Mouse (Mus musculus): ENCODE data around the gene Sox6.

The Sox6 gene

GRCm38 (mm10) chr7:115751083-115751482 lies 287.5 kb downstream of the Sox6 start:
- no peak for ATAC-seq (ENCODE audit: low TSS enrichment)

- ATAC-seq (ENCODE audit: low TSS enrichment) = no peak
These were observed 288.2 kb downstream of the Sox6 start for GRCm38 (mm10) chr7:115750275-115750825.

- ATAC-seq (ENCODE audit: low TSS enrichment) = no peak
These were observed 291.1 kb downstream of the Sox6 start for GRCm38 (mm10) chr7:115747541-115747940.

- ATAC-seq (ENCODE audit: low TSS enrichment) = no peak
These were observed 292.8 kb downstream of the Sox6 start for GRCm38 (mm10) chr7:115745672-115746253.

GRCm38 (mm10) chr7:115734137-115734536 lies 304.5 kb downstream of the Sox6 start:
- ATAC-seq (ENCODE audit: low TSS enrichment) = no peak

- ATAC-seq (ENCODE audit: low TSS enrichment) = no peak
These were observed 305.8 kb downstream of the Sox6 start for GRCm38 (mm10) chr7:115732824-115733223.

- ATAC-seq (ENCODE audit: low TSS enrichment) = no peak
These were observed 311.8 kb downstream of the Sox6 start for GRCm38 (mm10) chr7:115726776-115727175.

- ATAC-seq (ENCODE audit: low TSS enrichment) = no peak
These were observed 314.2 kb downstream of the Sox6 start for GRCm38 (mm10) chr7:115724404-115724803.

- ATAC-seq (ENCODE audit: low TSS enrichment) = 0 out of 2 replicates have a peak, but pooled peaks have one; percentile 41
These were observed 316.7 kb downstream of the Sox6 start for GRCm38 (mm10) chr7:115721624-115722540.

GRCm38 (mm10) chr7:115719791-115720190 lies 318.8 kb downstream of the Sox6 start:
- ATAC-seq (ENCODE audit: low TSS enrichment) = no peak

GRCm38 (mm10) chr7:115706141-115706540 lies 332.5 kb downstream of the Sox6 start:
- ATAC-seq (ENCODE audit: low TSS enrichment) = no peak

- ATAC-seq (ENCODE audit: low TSS enrichment) = no peak
These were observed 340.5 kb downstream of the Sox6 start for GRCm38 (mm10) chr7:115698105-115698504.

GRCm38 (mm10) chr7:115693206-115693605 lies 345.4 kb downstream of the Sox6 start:
- ATAC-seq (ENCODE audit: low TSS enrichment) = no peak

- no peak for ATAC-seq (ENCODE audit: low TSS enrichment)
These were observed 347.5 kb downstream of the Sox6 start for GRCm38 (mm10) chr7:115691091-115691490.

- no peak for ATAC-seq (ENCODE audit: low TSS enrichment)
These were observed 351.9 kb downstream of the Sox6 start for GRCm38 (mm10) chr7:115686687-115687086.

GRCm38 (mm10) chr7:115684142-115684541 lies 354.5 kb downstream of the Sox6 start:
- no peak for ATAC-seq (ENCODE audit: low TSS enrichment)

GRCm38 (mm10) chr7:115671749-115672148 lies 366.8 kb downstream of the Sox6 start:
- no peak for ATAC-seq (ENCODE audit: low TSS enrichment)

- ATAC-seq (ENCODE audit: low TSS enrichment) = 0 out of 2 replicates have a peak, but pooled peaks have one; percentile 47
These were observed 367.3 kb downstream of the Sox6 start for GRCm38 (mm10) chr7:115671272-115671671.

- no peak for ATAC-seq (ENCODE audit: low TSS enrichment)
These were observed 369.2 kb downstream of the Sox6 start for GRCm38 (mm10) chr7:115669207-115670004.

GRCm38 (mm10) chr7:115666686-115667382 lies 371.8 kb downstream of the Sox6 start:
- ATAC-seq (ENCODE audit: low TSS enrichment) = peak; percentile 70; the same call in 1 of the 2 replicates

GRCm38 (mm10) chr7:115663399-115663798 lies 375.2 kb downstream of the Sox6 start:
- no peak for ATAC-seq (ENCODE audit: low TSS enrichment)

All from frontal cortex, adult (tissue).